Mouse (Mus musculus): ENCODE results near the gene Rnf216.

DNA sequence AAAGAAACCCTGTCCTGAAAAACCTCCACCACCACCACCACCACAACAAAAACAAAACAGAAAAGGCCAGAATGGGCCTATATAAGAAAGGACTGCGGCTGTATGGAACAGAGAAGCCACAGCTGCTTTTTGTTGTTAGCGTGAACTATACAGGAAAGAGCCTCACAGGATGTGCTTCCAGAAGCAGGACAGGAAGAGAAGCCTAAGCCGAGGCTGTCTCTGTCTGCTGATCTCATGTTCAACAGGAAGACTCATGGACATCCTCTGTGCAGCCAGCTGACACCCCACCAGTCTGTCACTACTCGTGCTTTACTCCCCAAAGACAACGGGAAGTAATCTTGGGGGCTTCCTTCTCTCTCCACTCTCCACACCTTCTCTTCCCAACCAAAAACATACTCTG lies 95.4 kb downstream of the Rnf216 start:
- TF ChIP-seq POLR2A (IDR thresholded peaks at IDR 0.05; ENCODE audit: borderline replicate concordance, low read depth, low read length) (no peak), CTCF (IDR thresholded peaks at IDR 0.05; ENCODE audit: low read depth, low read length) (no peak)
